Mouse (Mus musculus): ENCODE data around the gene Klb.

- TF ChIP-seq CTCF (IDR thresholded peaks at IDR 0.05; ENCODE audit: borderline replicate concordance, control insufficient read depth, extremely low read depth, insufficient read depth, low read length, poor library complexity), result no peak
- no peak for TF ChIP-seq POLR2A (IDR thresholded peaks at IDR 0.05; ENCODE audit: control insufficient read depth, extremely low read depth, insufficient read depth, low read length, poor library complexity)
Measured at GRCm38 (mm10) chr5:65385704-65386103, 37.6 kb downstream of the Klb start.

Measured in thymus, adult 2 months (tissue).